Mouse (Mus musculus) heart, adult 11 months (tissue): ENCODE results near the gene Plekha4.
A peak's percentile ranks its signal among the peaks of the same experiment; 100 is the strongest.
"Not testable (repeated sequence)": the region's sequence is repeated elsewhere in the genome, so short reads cannot be mapped to it uniquely, and the experiment has no call there.

Experiments used
- DNase-seq: peaks from one replicate; pipeline ENCODE4 v3.0.0; 2022

The Plekha4 gene

DNA sequence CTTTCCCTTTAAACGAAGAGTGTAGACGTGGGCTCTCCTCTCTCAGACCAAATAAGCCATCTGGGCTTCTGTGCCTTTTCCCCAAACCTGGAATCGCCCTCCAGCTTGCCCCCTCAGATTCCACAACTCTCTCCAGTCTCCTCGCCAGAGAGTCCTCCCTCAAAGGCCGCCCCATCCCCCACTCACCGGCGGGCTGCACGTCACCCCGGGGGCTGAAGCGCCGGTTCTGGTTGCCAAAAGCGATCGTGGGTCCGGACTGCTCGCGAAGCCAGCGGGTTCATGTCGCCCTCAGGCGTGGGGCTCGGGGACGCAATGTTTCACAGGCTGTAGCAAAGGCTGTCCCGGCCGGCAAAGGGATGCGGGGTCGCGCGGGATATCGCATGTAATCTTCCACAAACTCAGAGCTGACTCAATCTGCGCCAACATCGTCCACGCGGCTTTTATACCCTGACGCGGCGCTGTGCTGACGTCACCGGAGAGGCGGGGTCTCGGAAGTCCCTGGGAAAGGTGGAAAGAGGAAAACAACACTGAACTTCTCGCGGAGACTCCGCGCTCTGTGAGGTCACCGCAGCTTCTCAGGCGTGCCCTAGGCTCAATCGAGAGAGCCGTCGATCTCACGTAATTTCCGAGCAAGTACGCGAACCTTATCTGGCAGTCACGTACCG is at the start of gene Plekha4, which contains the start of gene Ppp1r15a:
Gene Plekha4 (plus strand): TSS at position 522 of the 665 bp plus-strand sequence.
Gene Ppp1r15a (minus strand): TSS at position 460 of the 665 bp plus-strand sequence.
- peak; percentile 100 for DNase-seq

DNA sequence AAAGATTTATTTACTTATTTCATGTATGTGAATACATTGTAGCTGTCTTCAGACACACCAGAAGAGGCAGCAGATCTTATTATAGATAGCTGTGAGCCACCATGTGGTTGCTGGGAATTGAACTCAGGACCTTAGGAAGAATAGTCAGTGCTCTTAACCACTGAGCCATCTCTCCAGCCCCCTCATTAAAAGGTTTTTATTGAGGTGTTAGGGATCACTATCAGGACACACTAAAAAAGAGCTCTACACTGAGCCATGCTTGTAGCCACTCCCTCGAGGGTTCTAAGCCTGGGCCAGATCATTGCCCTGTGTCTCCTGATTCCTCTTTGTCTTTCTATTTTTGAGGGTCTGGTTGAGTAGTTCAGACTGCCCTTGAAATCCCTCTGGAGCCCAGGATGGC is 49.7 kb upstream of the Plekha4 start:
- DNase-seq = no peak

DNA sequence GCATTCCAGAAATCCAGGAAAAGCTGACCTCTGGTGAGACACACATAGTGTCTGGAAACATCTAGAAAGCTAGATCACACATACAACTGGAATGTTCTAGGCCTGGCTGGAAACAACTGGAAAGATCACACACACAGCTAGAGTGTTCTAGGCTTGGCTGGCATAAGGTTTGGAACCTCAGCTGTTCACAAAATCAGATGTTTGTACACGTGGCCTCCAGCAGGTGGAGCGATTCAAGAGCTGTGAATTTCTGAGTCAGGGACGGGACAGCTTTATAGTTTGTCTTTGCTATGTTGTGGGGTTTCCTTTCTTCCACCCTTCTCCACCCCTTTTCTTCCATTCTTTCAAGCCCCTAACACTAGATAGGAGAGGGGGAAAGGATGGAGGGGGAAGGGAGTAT is 49.1 kb upstream of the Plekha4 start:
- DNase-seq = peak; percentile 92

DNA sequence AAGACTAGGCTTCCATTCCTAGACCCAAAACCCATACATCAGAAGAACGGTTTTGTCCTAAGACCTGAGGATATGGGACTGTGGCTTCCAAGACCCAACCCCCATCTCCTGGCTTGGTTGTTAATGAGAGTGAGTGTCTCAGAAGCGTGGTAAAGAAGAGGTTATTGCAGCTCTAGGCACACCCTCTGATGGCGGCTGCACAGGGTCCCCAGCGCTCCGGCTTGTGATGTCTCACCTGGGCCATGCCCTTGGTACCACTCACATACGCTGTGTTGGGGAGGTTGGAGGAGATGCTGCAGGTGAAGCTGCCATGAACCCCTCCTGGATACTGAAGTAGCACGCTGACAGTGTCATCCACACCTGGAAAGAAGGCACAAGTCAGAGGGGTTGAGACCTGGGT is 47.4 kb upstream of the Plekha4 start:
- peak; percentile 92 for DNase-seq

GRCm38 (mm10) chr7:45480310-45480709 is 45.8 kb upstream of the Plekha4 start:
- not testable (repeated sequence) for DNase-seq

- peak; percentile 94 for DNase-seq
Measured at GRCm38 (mm10) chr7:45481374-45481927, 44.7 kb upstream of the Plekha4 start, which contains the start of gene Tulp2. Tulp2 (plus strand) TSS chr7:45481877.

DNA sequence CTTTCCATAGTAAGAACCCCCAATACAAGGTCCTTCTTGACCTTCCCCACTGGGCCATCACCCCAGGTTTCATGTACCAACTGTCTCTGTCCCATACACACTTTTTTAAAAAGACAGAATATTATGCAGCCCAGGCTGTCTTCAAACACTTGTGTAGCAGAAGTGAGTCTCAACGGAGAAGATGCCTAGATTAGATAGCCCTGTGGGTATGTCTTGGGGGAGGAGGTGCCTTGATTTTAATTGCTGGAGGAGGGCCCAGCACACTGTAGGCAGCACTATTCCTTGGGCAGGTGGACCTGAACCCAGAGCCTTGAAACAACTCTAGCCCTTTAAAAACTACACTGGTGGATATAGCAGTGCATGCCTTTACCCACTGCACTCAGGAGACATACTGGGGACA is 44.0 kb upstream of the Plekha4 start:
- DNase-seq = no peak

- not testable (repeated sequence) for DNase-seq
Measured at GRCm38 (mm10) chr7:45484985-45485384, 41.1 kb upstream of the Plekha4 start.

DNA sequence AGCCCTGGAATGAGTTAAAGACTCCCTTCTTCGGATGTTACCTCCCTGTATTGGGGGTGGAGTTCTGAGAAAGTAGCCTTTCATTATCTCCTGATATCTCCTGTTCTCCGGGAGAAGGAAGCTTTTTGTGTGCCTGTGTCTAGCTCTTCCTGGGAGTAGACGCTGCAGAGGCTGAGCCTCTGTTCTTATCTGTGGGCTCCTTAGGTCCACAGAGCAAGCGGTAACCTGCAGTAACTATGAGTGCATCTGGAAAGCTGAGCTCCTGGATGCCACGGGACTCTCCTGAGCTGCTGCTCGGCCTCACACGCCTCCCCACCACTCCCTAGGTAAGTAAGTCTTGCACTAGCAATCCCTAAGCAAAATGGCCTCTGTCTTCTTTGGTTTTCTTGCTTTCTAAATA is 40.0 kb upstream of the Plekha4 start:
- DNase-seq = no peak

DNA sequence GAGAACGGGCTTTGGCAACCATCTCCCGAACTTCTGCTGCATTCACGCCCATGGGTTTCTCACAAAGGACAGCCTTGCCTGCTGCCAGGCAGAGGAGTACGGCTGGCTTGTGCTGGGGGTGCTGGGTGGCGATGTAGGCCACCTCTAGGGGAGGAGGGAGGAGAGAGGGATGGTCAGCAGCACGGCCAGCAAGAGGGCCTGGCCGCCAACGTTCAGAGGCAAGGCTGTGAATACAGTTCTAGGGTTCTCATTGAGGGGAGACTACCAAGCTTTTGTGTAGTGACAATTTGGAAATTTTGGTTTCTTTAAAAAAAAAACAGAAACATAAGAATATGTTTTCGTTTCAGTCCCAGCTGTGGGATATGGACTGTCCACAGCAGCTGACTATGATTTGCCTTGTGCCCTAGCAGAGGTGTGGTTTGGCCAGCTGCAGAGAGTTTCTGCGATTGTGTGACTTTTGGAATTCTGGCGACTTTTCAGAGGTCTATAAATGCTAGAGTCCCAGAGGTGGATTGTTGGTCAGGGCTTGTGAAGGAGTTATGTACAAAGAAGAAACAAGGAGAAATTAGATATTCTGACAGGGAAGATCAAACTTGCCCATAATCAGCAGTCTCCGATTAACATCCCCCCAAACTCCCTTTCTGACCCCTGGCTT is 39.2 kb upstream of the Plekha4 start, which contains the start of gene Gm45808:
Gene Gm45808 (minus strand): TSS at position 51 of the 655 bp plus-strand sequence.
- DNase-seq = no peak

- peak; percentile 87 for DNase-seq
Measured at GRCm38 (mm10) chr7:45487861-45488292, 38.3 kb upstream of the Plekha4 start.

GRCm38 (mm10) chr7:45488293-45489204 is 37.6 kb upstream of the Plekha4 start, which contains the start of gene Dhdh:
Dhdh (minus strand) TSS chr7:45488805.
- DNase-seq = peak; percentile 98

GRCm38 (mm10) chr7:45489578-45489977 is 36.6 kb upstream of the Plekha4 start:
- no peak for DNase-seq

DNA sequence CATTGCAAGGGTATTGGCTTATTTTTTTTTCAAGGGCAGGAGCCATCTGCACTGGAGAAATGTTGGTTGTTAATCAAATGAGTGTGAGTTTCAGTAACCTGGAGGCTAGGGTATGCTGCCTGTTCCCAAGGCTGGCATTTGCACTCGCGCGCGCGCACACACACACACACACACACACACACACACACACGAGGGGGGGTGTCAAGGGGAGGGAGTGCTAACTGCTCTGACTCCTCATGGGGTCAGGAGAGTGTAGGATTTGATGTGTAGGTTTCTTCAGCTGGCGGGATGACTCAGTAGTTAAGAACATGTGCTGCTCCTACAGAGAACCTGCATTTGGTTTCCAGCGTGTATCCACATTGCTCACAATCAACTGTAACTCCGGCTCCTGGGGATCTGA is 35.3 kb upstream of the Plekha4 start:
- DNase-seq = no peak

DNA sequence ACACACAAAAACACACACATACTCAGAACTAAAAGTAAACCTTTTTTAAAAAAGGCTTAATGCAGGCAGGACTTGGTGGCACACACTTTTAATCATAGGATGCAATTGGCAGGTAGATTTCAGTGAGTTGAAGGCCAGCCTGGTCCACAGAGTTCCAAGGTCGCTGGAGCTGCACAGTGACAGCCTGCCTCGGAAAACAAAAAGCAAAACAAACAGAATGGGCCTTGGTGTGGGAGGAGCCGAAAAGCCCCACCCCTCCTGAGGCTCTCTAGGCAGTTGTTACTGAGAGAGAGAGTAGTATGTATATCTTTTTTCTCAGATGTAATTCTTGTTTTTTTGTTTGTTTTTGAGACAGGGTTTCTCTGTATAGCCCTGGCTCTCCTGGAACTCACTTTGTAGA is 34.9 kb upstream of the Plekha4 start:
- no peak for DNase-seq

- DNase-seq = peak; percentile 86
Measured at GRCm38 (mm10) chr7:45492225-45492844, 33.8 kb upstream of the Plekha4 start.

DNA sequence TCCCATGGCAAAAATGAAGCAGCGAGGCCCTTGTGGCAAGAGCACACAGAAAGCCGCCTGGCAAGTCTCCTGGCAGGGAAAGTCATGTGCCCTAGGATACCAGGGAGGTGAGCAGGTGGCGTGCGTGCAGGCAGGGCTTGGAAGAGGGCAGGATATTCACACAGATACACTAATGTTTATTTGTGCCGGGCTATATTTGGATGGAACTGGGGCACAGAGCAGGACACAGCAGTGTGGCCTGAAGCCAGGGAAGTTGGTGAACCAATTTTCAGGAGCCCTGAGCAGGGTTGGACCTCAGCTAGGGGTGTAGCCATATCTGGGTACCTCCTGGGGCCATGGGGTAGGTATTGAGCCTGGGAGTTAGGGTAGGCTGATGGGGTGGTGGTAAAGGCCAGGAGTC is 33.2 kb upstream of the Plekha4 start:
- peak; percentile 96 for DNase-seq

DNA sequence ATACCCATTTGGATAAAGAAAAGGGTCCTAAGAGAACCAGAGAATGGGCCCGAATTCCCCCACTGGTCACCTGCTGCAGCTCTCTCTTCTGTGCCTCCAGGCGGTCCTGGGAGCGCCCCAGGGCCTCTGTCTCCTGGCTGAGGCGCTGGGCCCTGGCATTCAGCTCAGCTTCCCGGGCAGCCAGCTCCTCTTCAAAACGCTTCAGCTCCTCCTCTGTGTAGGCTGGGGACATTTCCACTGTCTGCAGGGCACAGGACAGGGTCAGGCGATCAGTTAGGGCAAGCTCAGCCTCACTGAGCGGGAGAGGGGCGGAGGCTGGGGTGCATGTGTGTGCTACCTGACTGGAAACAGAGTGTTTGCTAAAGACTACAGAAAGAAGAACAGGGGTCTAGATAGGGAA is 31.6 kb upstream of the Plekha4 start:
- peak; percentile 93 for DNase-seq

GRCm38 (mm10) chr7:45498427-45498826 is 27.7 kb upstream of the Plekha4 start:
- DNase-seq = no peak

GRCm38 (mm10) chr7:45507583-45507982 is 18.5 kb upstream of the Plekha4 start:
- no peak for DNase-seq

DNA sequence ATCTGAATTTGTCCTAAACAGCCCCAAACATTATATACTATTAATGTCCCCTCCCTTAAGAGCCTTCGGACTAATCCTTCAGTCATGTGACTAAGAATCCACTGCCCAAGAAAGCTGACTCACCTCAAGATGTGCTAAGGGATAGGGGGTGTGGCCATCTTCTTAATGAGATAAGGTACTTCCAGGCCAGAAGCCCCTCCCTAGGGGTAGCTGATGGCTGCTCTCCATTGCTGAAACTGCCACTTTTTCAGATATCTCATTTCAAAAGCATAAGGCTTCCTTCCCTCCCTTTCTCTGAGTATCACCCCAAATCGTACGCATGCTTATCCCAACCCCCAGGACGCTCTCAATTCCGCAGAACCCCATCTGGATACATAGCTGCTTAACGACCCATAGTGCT is 17.6 kb upstream of the Plekha4 start:
- no peak for DNase-seq

DNA sequence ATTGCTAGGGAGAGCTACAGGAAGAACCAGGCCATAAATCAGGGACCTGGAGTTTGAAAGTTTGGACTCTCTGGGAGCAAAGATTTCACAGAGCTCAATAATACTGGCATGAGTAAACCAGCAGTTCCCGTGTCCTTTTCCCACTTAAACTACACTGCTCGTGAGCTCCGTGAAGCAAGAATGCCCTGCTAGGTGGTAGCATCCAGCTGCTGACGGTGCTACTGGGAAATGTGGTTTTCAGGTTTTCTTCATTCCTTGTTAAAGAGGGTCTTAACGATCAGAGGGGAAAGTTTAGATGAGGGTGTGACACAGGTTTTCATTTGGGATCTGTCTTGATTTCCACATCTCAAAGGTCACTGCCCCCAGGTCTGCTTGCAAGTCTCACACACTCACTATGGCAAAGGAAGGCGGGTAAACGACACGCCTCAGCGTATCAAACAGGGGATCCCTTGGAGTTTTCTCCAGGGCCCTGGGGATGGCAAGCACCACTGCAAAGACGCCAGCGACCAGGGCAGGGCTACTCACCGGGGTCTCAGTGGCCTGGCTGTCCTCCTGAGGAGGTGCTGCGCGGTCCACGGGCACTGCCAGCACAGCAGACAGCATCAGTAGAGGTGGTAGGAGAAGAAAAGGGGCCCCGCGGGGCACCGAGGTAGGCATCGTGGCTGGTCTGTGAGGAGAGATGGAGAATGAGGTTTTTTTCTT is 16.8 kb upstream of the Plekha4 start:
- DNase-seq = peak; percentile 92
